Mouse (Mus musculus): ENCODE measurements around the gene Pkn3. TPM values are rescaled to one million over a fixed set of nuclear protein-coding genes. Genes with fewer than 3 reads are reported as not detected.

Gene Pkn3
- polyA plus RNA-seq, 1 experiment from 2014 or later = 6.3 TPM

DNA sequence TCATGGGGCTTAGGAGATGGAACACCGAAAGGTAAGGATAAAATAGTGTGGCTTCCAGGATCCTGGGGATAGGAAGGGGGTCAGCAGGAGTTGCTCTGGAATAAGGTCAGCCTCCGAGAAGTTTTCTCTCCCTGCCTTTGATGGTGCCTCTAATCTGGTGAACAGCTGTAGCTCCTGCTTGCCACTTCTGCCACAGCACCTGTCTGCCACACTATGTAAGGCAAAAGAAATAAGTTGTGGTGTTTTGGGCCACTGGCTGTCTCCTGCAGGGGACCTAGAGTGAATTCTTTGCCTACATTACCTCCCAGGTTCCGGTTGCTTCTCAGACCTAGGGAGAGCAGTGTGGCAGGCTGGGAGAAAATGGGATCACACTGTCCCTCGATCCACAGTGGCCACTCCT, 1.3 kb downstream of the Pkn3 start:
- 0 out of 2 replicates have a peak, but pooled peaks cover 7% of the 10 kb centered on the region for H3K4me1 ChIP-seq (ENCODE audit: control insufficient read depth, insufficient read depth, low read length)
- WGBS = 64% methylated on average over 4 of the region's 4 CpGs
- H3K27me3 ChIP-seq (ENCODE audit: control insufficient read depth, insufficient read depth, low read length) = no peaks in the 10 kb centered on the region
- H3K4me3 ChIP-seq (ENCODE audit: low read depth, low read length) = 0 out of 2 replicates have a peak overlapping the region, but pooled peaks have one; percentile 48
- H3K9ac ChIP-seq (replicated peaks; ENCODE audit: low read depth, low read length) = no peak overlapping the region
- peak overlapping the region; percentile 73; the same call in 1 of the 2 replicates for H3K4me2 ChIP-seq (replicated peaks; ENCODE audit: low read depth, low read length)
- peak overlapping the region; percentile 74 for H3K27ac ChIP-seq (ENCODE audit: low read length)
- no peaks in the 10 kb centered on the region for H3K9me3 ChIP-seq (ENCODE audit: control insufficient read depth, low read depth, low read length)
- peaks cover under 1% of the 10 kb centered on the region; the same call in 1 of the 2 replicates for H3K36me3 ChIP-seq (ENCODE audit: control insufficient read depth, insufficient read depth, low read length)
- no peak for ATAC-seq (ENCODE audit: insufficient number of reproducible peaks, insufficient read depth, low FRiP score, low read depth)

DNA sequence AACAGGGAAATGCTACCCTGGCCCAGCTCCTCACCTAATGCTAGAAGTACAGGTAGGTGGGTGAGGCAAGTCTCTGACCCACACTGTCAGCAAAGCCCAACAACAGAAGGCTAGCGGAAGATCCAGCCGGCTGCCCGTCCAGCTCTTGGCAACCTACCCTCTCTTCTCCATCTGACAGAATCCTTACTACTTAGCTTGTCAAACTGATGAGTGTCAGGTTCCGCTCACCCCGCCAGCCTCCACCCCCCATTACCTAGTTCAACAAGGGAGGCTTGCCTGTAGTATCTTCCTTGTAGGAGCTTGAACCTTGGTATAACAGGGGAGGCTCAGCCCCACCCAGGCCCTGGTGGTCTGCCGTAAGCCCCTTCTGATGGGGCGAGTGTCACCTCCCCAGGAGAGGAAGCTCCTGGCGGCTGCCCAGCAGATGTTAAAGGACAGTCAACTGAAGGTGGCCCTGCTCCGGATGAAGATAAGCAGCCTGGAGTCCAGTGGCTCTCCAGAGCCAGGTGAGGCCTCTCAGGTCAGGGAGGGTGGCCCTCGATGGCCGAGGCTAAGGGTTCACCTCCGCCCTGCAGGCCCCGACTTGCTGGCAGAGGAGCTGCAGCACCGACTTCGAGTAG, 2.8 kb downstream of the Pkn3 start:
- Histone ChIP-seq H3K27ac (ENCODE audit: low read length) (no peak overlapping the region), H3K4me1 (ENCODE audit: control insufficient read depth, insufficient read depth, low read length) (0 out of 2 replicates have a peak, but pooled peaks cover 7% of the 10 kb centered on the region), H3K9ac (replicated peaks; ENCODE audit: low read depth, low read length) (no peak overlapping the region), H3K4me3 (ENCODE audit: low read depth, low read length) (no peak overlapping the region), H3K4me2 (replicated peaks; ENCODE audit: low read depth, low read length) (no peak overlapping the region), H3K27me3 (ENCODE audit: control insufficient read depth, insufficient read depth, low read length) (no peaks in the 10 kb centered on the region), H3K36me3 (ENCODE audit: control insufficient read depth, insufficient read depth, low read length) (no peaks in the 10 kb centered on the region), H3K9me3 (ENCODE audit: control insufficient read depth, low read depth, low read length) (no peaks in the 10 kb centered on the region)
- 88% methylated on average over 15 of the region's 15 CpGs for WGBS
- ATAC-seq (ENCODE audit: insufficient number of reproducible peaks, insufficient read depth, low FRiP score, low read depth) = no peak

DNA sequence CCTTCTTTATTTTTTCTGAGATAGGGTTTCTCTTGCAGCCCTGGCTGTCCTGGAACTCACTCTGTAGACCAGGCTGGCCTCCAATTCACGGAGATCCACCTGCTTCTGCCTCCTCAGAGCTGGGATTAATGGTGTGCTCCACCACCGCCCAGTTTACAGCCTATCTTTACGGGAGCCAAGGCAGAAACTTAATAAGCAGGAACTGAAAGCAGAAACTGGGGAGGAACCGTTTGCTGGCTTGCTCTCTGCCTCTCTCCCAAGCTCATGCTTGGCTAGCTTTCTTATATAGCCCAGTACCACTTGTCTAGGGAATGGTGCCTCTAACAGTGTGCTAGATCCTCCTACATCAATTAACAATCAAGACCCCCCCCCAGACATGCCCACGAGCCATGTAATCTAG, 6.6 kb downstream of the Pkn3 start:
- H3K4me2 ChIP-seq (replicated peaks; ENCODE audit: low read depth, low read length) = no peak overlapping the region
- WGBS = 57% methylated on average over 5 of the region's 5 CpGs
- ATAC-seq (ENCODE audit: insufficient number of reproducible peaks, insufficient read depth, low FRiP score, low read depth) = 0 out of 2 replicates have a peak, but pooled peaks have one; percentile 10

DNA sequence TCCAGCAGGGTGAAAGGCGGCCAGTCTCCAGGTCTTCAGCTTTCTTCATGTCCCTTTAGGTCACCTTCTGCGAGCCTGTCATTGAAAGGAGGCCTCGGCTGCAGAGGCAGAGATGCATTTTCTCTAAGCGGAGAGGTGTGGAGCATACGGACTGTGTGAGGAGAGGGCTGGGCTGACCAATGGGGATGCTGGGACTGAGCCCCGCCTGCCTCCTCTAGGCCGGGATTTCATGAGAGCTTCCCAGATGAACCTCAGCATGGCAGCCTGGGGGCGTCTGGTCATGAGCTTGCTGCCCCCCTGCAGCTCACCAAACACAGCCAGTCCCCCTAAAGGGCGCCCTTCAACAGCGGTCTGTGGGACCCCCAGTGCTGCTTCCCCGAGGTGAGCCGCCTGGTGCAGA, 7.1 kb downstream of the Pkn3 start:
- H3K4me1 ChIP-seq (ENCODE audit: control insufficient read depth, insufficient read depth, low read length) = no peaks in the 10 kb centered on the region
- ATAC-seq (ENCODE audit: insufficient number of reproducible peaks, insufficient read depth, low FRiP score, low read depth) = peak; percentile 54; the same call in 1 of the 2 replicates
- peak overlapping the region; percentile 40 for H3K4me2 ChIP-seq (replicated peaks; ENCODE audit: low read depth, low read length)
- H3K36me3 ChIP-seq (ENCODE audit: control insufficient read depth, insufficient read depth, low read length) = peaks cover under 1% of the 10 kb centered on the region; the same call in 1 of the 2 replicates
- H3K9me3 ChIP-seq (ENCODE audit: control insufficient read depth, low read depth, low read length) = no peaks in the 10 kb centered on the region
- H3K27ac ChIP-seq (ENCODE audit: low read length) = no peak overlapping the region
- H3K4me3 ChIP-seq (ENCODE audit: low read depth, low read length) = 0 out of 2 replicates have a peak overlapping the region, but pooled peaks have one; percentile 1
- 11% methylated on average over 12 of the region's 12 CpGs for WGBS
- no peaks in the 10 kb centered on the region for H3K27me3 ChIP-seq (ENCODE audit: control insufficient read depth, insufficient read depth, low read length)
- no peak overlapping the region for H3K9ac ChIP-seq (replicated peaks; ENCODE audit: low read depth, low read length)

More for the DNA sequence above, 6.6 kb downstream of the Pkn3 start:
- Histone ChIP-seq H3K9me3 (ENCODE audit: control insufficient read depth, low read depth, low read length) (no peaks in the 10 kb centered on the region), H3K27me3 (ENCODE audit: control insufficient read depth, insufficient read depth, low read length) (no peaks in the 10 kb centered on the region), H3K27ac (ENCODE audit: low read length) (no peak overlapping the region), H3K9ac (replicated peaks; ENCODE audit: low read depth, low read length) (no peak overlapping the region), H3K4me1 (ENCODE audit: control insufficient read depth, insufficient read depth, low read length) (no peaks in the 10 kb centered on the region), H3K36me3 (ENCODE audit: control insufficient read depth, insufficient read depth, low read length) (no peaks in the 10 kb centered on the region), H3K4me3 (ENCODE audit: low read depth, low read length) (no peak overlapping the region)

DNA sequence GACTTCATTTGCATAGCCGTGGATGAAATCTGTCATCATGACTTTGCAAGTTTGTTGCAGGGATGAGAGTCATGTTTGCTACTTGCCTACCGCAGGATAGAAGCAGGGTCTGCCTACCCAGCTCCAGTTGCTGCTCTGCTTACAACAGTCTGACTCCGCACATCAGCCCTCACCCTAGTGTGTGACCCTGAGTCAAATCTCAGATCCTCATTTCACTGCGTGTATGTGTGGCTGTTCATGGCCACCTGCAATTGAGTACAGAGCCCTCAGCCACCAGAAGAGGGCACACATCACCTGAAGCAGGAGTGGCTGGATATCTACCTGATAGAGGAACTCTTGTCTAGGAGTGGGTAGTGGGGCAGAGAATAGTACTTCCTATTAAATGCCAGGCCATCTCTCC, 9.8 kb downstream of the Pkn3 start:
- peaks cover 10% of the 10 kb centered on the region; the same call in 1 of the 2 replicates for H3K36me3 ChIP-seq (ENCODE audit: control insufficient read depth, insufficient read depth, low read length)
- H3K4me1 ChIP-seq (ENCODE audit: control insufficient read depth, insufficient read depth, low read length) = no peaks in the 10 kb centered on the region; the same call in 1 of the 2 replicates
- H3K4me2 ChIP-seq (replicated peaks; ENCODE audit: low read depth, low read length) = no peak overlapping the region
- H3K9ac ChIP-seq (replicated peaks; ENCODE audit: low read depth, low read length) = no peak overlapping the region
- ATAC-seq (ENCODE audit: insufficient number of reproducible peaks, insufficient read depth, low FRiP score, low read depth) = no peak
- H3K4me3 ChIP-seq (ENCODE audit: low read depth, low read length) = no peak overlapping the region
- WGBS = 93% methylated on average over 4 of the region's 4 CpGs
- H3K27ac ChIP-seq (ENCODE audit: low read length) = no peak overlapping the region
- no peaks in the 10 kb centered on the region for H3K9me3 ChIP-seq (ENCODE audit: control insufficient read depth, low read depth, low read length)
- H3K27me3 ChIP-seq (ENCODE audit: control insufficient read depth, insufficient read depth, low read length) = no peaks in the 10 kb centered on the region

DNA sequence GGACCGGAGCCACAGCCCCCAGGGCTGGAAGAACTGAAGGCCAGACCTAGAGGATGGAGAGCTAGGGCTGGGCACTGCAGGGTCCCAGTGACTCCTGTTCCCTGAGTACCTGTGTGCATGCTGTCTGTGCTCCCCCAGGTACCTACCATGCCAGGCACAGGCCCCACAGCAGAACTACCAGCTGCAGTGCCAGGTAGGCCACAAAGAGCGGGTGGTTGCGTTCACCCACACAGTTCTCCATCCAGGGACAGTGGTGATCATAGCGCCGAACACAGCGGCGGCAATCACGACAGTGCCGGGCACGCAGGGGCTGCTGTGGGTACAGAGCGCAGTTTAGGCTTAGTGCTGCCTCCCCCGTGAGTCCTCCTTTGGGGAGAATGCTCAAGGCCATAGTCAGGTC, 14.0 kb downstream of the Pkn3 start:
- Histone ChIP-seq H3K36me3 (ENCODE audit: control insufficient read depth, insufficient read depth, low read length) (peaks cover 10% of the 10 kb centered on the region; the same call in 1 of the 2 replicates), H3K9me3 (ENCODE audit: control insufficient read depth, low read depth, low read length) (no peaks in the 10 kb centered on the region), H3K27me3 (ENCODE audit: control insufficient read depth, insufficient read depth, low read length) (no peaks in the 10 kb centered on the region), H3K4me3 (ENCODE audit: low read depth, low read length) (no peak overlapping the region), H3K4me1 (ENCODE audit: control insufficient read depth, insufficient read depth, low read length) (peaks cover 9% of the 10 kb centered on the region; the same call in 1 of the 2 replicates), H3K27ac (ENCODE audit: low read length) (no peak overlapping the region), H3K9ac (replicated peaks; ENCODE audit: low read depth, low read length) (no peak overlapping the region), H3K4me2 (replicated peaks; ENCODE audit: low read depth, low read length) (no peak overlapping the region)
- no peak for ATAC-seq (ENCODE audit: insufficient number of reproducible peaks, insufficient read depth, low FRiP score, low read depth)
- WGBS = 94% methylated on average over 12 of the region's 12 CpGs

DNA sequence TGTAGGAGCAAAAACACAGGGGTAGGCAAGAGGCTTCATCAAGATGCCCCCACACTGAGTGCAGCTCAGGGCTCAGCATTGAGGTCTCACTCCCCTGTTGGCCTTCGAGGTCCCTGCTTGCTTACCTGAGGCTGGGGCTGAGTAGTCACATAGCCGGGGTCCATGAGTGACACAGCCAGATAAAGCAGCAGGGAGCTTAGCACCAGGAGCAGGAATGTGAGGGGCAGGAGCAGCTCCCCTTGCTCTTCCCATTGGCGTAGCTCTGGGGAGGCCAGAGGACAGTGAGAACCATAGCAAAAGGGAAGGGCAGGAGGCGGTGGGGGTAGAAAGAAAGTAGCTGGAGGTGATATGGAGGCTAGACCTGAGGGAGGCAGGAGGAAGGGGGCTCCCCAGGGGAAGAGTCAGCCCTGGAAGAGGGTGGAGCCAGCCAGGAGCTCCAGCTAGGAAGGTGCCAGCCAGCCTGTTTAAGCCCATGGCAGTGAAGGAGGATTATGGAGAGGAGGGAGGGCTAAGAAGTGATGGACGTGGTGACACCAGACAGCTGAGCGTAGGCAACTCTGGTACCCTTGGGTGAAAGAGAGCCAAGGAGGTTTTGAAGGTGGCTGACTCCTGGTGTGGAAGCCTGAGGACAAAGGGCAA, 14.9 kb downstream of the Pkn3 start:
- Histone ChIP-seq H3K27me3 (ENCODE audit: control insufficient read depth, insufficient read depth, low read length) (no peaks in the 10 kb centered on the region), H3K4me2 (replicated peaks; ENCODE audit: low read depth, low read length) (peak overlapping the region; percentile 84), H3K4me3 (ENCODE audit: low read depth, low read length) (peak overlapping the region; percentile 63; the same call in 1 of the 2 replicates), H3K4me1 (ENCODE audit: control insufficient read depth, insufficient read depth, low read length) (peaks cover 9% of the 10 kb centered on the region; the same call in 1 of the 2 replicates), H3K9me3 (ENCODE audit: control insufficient read depth, low read depth, low read length) (no peaks in the 10 kb centered on the region), H3K9ac (replicated peaks; ENCODE audit: low read depth, low read length) (no peak overlapping the region), H3K27ac (ENCODE audit: low read length) (no peak overlapping the region), H3K36me3 (ENCODE audit: control insufficient read depth, insufficient read depth, low read length) (peaks cover 10% of the 10 kb centered on the region; the same call in 1 of the 2 replicates)
- ATAC-seq (ENCODE audit: insufficient number of reproducible peaks, insufficient read depth, low FRiP score, low read depth) = no peak
- WGBS = 47% methylated on average over 6 of the region's 6 CpGs

DNA sequence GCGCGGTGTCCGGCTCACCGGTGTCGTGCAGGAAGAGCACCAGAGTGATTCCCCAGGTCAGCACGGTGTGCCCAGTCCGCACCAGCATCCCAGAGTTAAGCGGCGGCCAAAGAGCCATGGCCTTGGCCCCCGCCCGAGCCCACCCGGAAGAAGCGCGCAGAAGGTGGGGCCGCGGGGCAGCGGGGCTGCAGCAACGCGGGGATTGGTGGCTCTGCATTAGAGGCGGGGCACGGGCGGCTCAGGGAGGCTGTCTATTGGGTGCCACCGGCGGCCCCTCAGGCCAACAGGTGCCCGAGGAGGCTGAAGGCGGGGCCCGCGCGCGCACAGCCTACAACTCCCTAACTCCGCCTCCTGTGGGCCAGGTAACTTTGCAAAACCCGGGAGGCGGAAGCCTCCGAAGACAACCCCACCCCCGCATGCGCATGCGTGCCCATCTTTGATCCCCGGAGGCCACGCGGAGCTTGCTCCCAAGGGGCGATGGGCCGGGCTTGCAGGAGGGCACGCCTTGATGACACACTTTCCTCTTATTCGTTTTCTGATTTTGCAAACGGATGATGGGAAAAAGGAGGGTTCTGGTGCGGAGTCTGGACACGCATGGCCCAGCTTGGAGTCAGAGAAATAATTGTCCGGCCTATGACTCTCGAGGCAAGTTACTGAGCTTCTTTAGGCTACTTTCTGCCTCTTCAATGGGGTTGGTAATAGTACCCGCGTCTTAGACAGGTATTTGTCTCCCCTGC, 16.2 kb downstream of the Pkn3 start, which contains the start of gene Zdhhc12:
Gene Zdhhc12, minus strand, starts transcription at position 178 of the 737 bp plus-strand sequence.
- H3K4me2 ChIP-seq (replicated peaks; ENCODE audit: low read depth, low read length) = peak within 1 kb of the TSS; percentile 84
- H3K27ac ChIP-seq (ENCODE audit: low read length) = peak within 1 kb of the TSS; percentile 82
- H3K27me3 ChIP-seq (ENCODE audit: control insufficient read depth, insufficient read depth, low read length) = no peaks in the 10 kb centered on the region
- H3K9ac ChIP-seq (replicated peaks; ENCODE audit: low read depth, low read length) = peak within 1 kb of the TSS; percentile 47
- peaks cover 15% of the 10 kb centered on the region; the same call in 1 of the 2 replicates for H3K36me3 ChIP-seq (ENCODE audit: control insufficient read depth, insufficient read depth, low read length)
- WGBS = under 1% methylated on average over 50 of the region's 51 CpGs
- ATAC-seq (ENCODE audit: insufficient number of reproducible peaks, insufficient read depth, low FRiP score, low read depth) = peak; percentile 98
- H3K4me3 ChIP-seq (ENCODE audit: low read depth, low read length) = peak within 1 kb of the TSS; percentile 63
- H3K4me1 ChIP-seq (ENCODE audit: control insufficient read depth, insufficient read depth, low read length) = peaks cover 9% of the 10 kb centered on the region; the same call in 1 of the 2 replicates
- H3K9me3 ChIP-seq (ENCODE audit: control insufficient read depth, low read depth, low read length) = no peaks in the 10 kb centered on the region

Data from stomach, embryonic 14.5 days (tissue).